Mouse (Mus musculus) hindbrain, embryonic 14.5 days (tissue): Measurements from ENCODE around the gene Eed. TPM values are rescaled to one million over a fixed set of nuclear protein-coding genes. Genes with fewer than 3 reads are reported as not detected.

Experiments used
- ATAC-seq: fragments of 200-750 bp; cut with Nextera tagmentation; 2 replicates; pipeline ENCODE4 v1.8.0; 2017; ENCODE audit warnings: moderate number of reproducible peaks, mild to moderate bottlenecking, moderate TSS enrichment, moderate library complexity; ENCODE audit not compliant: low FRiP score
- DNase-seq: peaks from one replicate; pipeline ENCODE4 v3.0.0-alpha.2; 2015; ENCODE audit warnings: low spot score
- H3K27ac ChIP-seq: fragments of 300-500 bp; sonication (generic); 2 replicates; pipeline ENCODE4 v1.5.1; 2014; ENCODE audit warnings: mild to moderate bottlenecking, moderate library complexity
- H3K27me3 ChIP-seq: fragments of 300-500 bp; sonication (generic); 2 replicates; pipeline ENCODE4 v1.6.1; 2014; ENCODE audit warnings: mild to moderate bottlenecking, low read length, mixed read lengths; ENCODE audit not compliant: control insufficient read depth, insufficient read depth
- H3K36me3 ChIP-seq: fragments of 300-500 bp; sonication (generic); replicated peaks from 2 replicates; pipeline ENCODE4 v1.6.1; 2014; ENCODE audit not compliant: control insufficient read depth, insufficient read depth
- H3K4me1 ChIP-seq: fragments of 300-500 bp; sonication (generic); replicated peaks from 2 replicates; pipeline ENCODE4 v1.6.1; 2014; ENCODE audit warnings: antibody characterized with exemption, low read length, mixed read lengths; ENCODE audit not compliant: control insufficient read depth, insufficient read depth
- H3K4me2 ChIP-seq: fragments of 300-500 bp; sonication (generic); replicated peaks from 2 replicates; pipeline ENCODE4 v1.6.1; 2014; ENCODE audit warnings: mild to moderate bottlenecking, moderate library complexity
- H3K4me3 ChIP-seq: fragments of 300-500 bp; sonication (generic); replicated peaks from 2 replicates; pipeline ENCODE4 v1.5.1; 2014; ENCODE audit warnings: mild to moderate bottlenecking, low read length
- H3K9ac ChIP-seq: fragments of 300-500 bp; sonication (generic); 2 replicates; pipeline ENCODE4 v1.6.1; 2014
- H3K9me3 ChIP-seq: fragments of 300-500 bp; sonication (generic); 2 replicates; pipeline ENCODE4 v1.6.1; 2016; ENCODE audit warnings: low read length; ENCODE audit not compliant: control insufficient read depth
- WGBS: fragments of 180-500 bp; shearing (Covaris S2); extraction: QIAGEN DNeasy Blood & Tissue Kit; methylation state at CpG from one replicate; pipeline ENCODE4 v1.1.7; 2014; 5-methylcytosine and 5-hydroxymethylcytosine counted together
- polyA plus RNA-seq: library from polyadenylated mRNA; unstranded; fragments of >200 nt; fragmentation: Nextera tagmentation; extraction: Ambion mirVana; gene quantifications from 2 replicates; pipeline ENCODE4 v1.2.1, GENCODE M21; 2014

The Eed gene
- polyA plus RNA-seq, 1 experiment from 2014 or later, result 30.9 TPM

GRCm38 (mm10) chr7:89957300-89957699 is 23.5 kb downstream of the Eed start:
- no peaks in the 10 kb centered on the region for H3K9me3 ChIP-seq
- ATAC-seq (no peak), DNase-seq (no peak)
- no peaks in the 10 kb centered on the region for H3K4me1 ChIP-seq
- no peak overlapping the region for H3K4me3 ChIP-seq
- no peak overlapping the region for H3K27ac ChIP-seq
- H3K9ac ChIP-seq, result no peak overlapping the region
- no peaks in the 10 kb centered on the region for H3K27me3 ChIP-seq
- H3K36me3 ChIP-seq, result peaks cover 59% of the 10 kb centered on the region
- H3K4me2 ChIP-seq, result no peak overlapping the region
- 56% methylated on average over 5 of the region's 5 CpGs for WGBS

- no peak overlapping the region for H3K4me3 ChIP-seq
- H3K9ac ChIP-seq, result no peak overlapping the region
- no peak overlapping the region for H3K4me2 ChIP-seq
- peaks cover 34% of the 10 kb centered on the region for H3K36me3 ChIP-seq
- 88% methylated on average over 5 of the region's 5 CpGs for WGBS
- no peak for ATAC-seq
- no peak overlapping the region for H3K27ac ChIP-seq
- no peaks in the 10 kb centered on the region for H3K27me3 ChIP-seq
- no peaks in the 10 kb centered on the region for H3K9me3 ChIP-seq
- DNase-seq, result no peak
- no peaks in the 10 kb centered on the region for H3K4me1 ChIP-seq
Measured at GRCm38 (mm10) chr7:89954261-89954660, 26.5 kb downstream of the Eed start.

GRCm38 (mm10) chr7:89949403-89949802 is 31.4 kb downstream of the Eed start:
- no peaks in the 10 kb centered on the region for H3K27me3 ChIP-seq
- 80% methylated on average over 4 of the region's 4 CpGs for WGBS
- no peak overlapping the region for H3K4me2 ChIP-seq
- H3K4me3 ChIP-seq, result no peak overlapping the region
- H3K9me3 ChIP-seq, result no peaks in the 10 kb centered on the region
- H3K27ac ChIP-seq, result no peak overlapping the region
- no peak for DNase-seq
- peaks cover 3% of the 10 kb centered on the region; the same call in 1 of the 2 replicates for H3K36me3 ChIP-seq
- H3K4me1 ChIP-seq, result no peaks in the 10 kb centered on the region
- H3K9ac ChIP-seq, result no peak overlapping the region
- ATAC-seq, result no peak

GRCm38 (mm10) chr7:89948026-89948425 is 32.8 kb downstream of the Eed start:
- Histone ChIP-seq H3K4me1 (no peaks in the 10 kb centered on the region), H3K4me3 (no peak overlapping the region), H3K27ac (no peak overlapping the region), H3K9ac (no peak overlapping the region), H3K9me3 (no peaks in the 10 kb centered on the region), H3K27me3 (no peaks in the 10 kb centered on the region), H3K4me2 (no peak overlapping the region), H3K36me3 (no peaks in the 10 kb centered on the region)
- no peak for ATAC-seq
- WGBS, result 88% methylated on average over 7 of the region's 7 CpGs
- no peak for DNase-seq

GRCm38 (mm10) chr7:89940571-89941463 is 40.0 kb downstream of the Eed start, which contains the start of gene Hikeshi:
Gene Hikeshi (minus strand): TSS chr7:89941204.
- Histone ChIP-seq H3K9me3 (no peaks in the 10 kb centered on the region), H3K4me2 (peak within 1 kb of the TSS; percentile 77), H3K4me3 (peak within 1 kb of the TSS; percentile 87), H3K9ac (peak within 1 kb of the TSS; percentile 81), H3K4me1 (peaks cover 8% of the 10 kb centered on the region), H3K36me3 (no peaks in the 10 kb centered on the region), H3K27me3 (no peaks in the 10 kb centered on the region), H3K27ac (peak within 1 kb of the TSS; percentile 87)
- peak; percentile 99 for ATAC-seq
- peak; percentile 98 for DNase-seq
- under 1% methylated on average over 43 of the region's 45 CpGs for WGBS

- no peak overlapping the region for H3K27ac ChIP-seq
Measured at GRCm38 (mm10) chr7:89939497-89940353, 41.1 kb downstream of the Eed start.

GRCm38 (mm10) chr7:89923441-89924180 is 57.2 kb downstream of the Eed start:
- DNase-seq, result no peak
- 97% methylated on average over 15 of the region's 15 CpGs for WGBS
- no peaks in the 10 kb centered on the region for H3K4me1 ChIP-seq
- H3K9ac ChIP-seq, result no peak overlapping the region
- ATAC-seq, result no peak
- no peaks in the 10 kb centered on the region for H3K27me3 ChIP-seq
- peaks cover 28% of the 10 kb centered on the region for H3K36me3 ChIP-seq
- no peak overlapping the region for H3K4me2 ChIP-seq
- no peaks in the 10 kb centered on the region for H3K9me3 ChIP-seq
- H3K4me3 ChIP-seq, result no peak overlapping the region
- H3K27ac ChIP-seq, result no peak overlapping the region

More at GRCm38 (mm10) chr7:89939497-89940353, 41.1 kb downstream of the Eed start:
- Histone ChIP-seq H3K4me2 (peak overlapping the region; percentile 77), H3K9ac (peak overlapping the region; percentile 81), H3K36me3 (peaks cover 2% of the 10 kb centered on the region; the same call in 1 of the 2 replicates), H3K4me1 (peaks cover 8% of the 10 kb centered on the region), H3K4me3 (peak overlapping the region; percentile 87), H3K9me3 (no peaks in the 10 kb centered on the region), H3K27me3 (no peaks in the 10 kb centered on the region)
- WGBS, result 39% methylated on average over 15 of the region's 15 CpGs
- DNase-seq (no peak), ATAC-seq (no peak)

- WGBS, result 96% methylated on average over 4 of the region's 4 CpGs
- Histone ChIP-seq H3K4me1 (no peaks in the 10 kb centered on the region), H3K36me3 (peaks cover 35% of the 10 kb centered on the region), H3K9me3 (no peaks in the 10 kb centered on the region), H3K4me3 (no peak overlapping the region), H3K27me3 (no peaks in the 10 kb centered on the region), H3K27ac (no peak overlapping the region), H3K4me2 (no peak overlapping the region), H3K9ac (no peak overlapping the region)
- DNase-seq (no peak), ATAC-seq (no peak)
Measured at GRCm38 (mm10) chr7:89917776-89918175, 63.0 kb downstream of the Eed start.
